Mouse (Mus musculus) R1 (cell line): ENCODE measurements around the gene D930048N14Rik.
"Not testable (repeated sequence)": the region's sequence is repeated elsewhere in the genome, so short reads cannot be mapped to it uniquely, and the experiment has no call there.

ENCODE experiments used
- DNase-seq: peaks from one replicate; pipeline ENCODE4 v3.0.0-alpha.2; 2018; ENCODE audit warnings: low read depth, low spot score

The D930048N14Rik gene

DNA sequence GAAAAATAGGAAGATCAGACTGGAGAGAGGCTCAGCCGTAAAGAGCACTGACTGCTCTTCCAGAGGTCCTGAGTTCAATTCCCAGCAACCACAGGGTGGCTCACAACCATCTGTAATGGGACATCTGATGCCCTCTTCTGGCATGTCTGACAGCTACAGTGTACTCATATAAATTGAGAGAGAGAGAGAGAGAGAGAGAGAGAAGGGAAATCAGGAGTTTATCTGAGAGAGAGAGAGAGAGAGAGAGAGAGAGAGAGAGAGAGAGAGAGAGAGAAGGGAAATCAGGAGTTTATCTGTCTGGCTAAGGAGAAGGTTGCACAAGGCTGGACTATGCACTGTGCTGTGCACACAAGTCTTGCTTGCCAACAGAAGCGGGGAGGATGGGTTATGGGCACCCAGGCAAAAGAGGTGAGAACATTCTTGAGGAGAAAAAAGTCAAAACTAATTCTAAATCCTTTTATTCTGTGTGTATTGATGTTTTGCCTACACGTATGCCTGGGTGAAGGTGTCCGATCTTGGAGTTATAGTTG, 2.2 kb downstream of the D930048N14Rik start:
- no peak for DNase-seq

DNA sequence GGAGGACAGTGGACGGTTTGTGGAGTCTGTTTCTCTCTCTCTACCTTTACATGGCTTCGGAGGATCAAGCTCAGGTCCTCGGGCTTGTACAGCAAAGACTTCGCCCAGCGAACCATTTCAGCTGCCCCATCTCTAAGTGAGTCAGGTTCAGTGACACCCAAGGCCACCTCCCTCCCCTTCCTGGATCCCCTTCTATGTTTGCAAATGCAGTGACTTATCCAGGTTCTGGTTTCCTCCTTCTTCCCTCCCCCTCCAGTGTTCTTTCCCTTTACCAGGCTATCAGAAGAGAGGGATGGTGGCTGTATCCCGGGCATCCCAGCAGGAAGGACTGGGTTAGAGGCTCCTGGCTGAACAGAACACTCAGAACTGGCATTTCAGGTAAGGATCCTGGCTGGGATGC, 3.0 kb downstream of the D930048N14Rik start:
- DNase-seq = no peak

- DNase-seq = no peak
These were observed 4.1 kb downstream of the D930048N14Rik start for GRCm38 (mm10) chr11:51654891-51655290.

GRCm38 (mm10) chr11:51656798-51657521, 6.2 kb downstream of the D930048N14Rik start:
- DNase-seq = no peak

- DNase-seq = no peak
These were observed 7.5 kb downstream of the D930048N14Rik start for GRCm38 (mm10) chr11:51658291-51658690.

- peak; percentile 57 for DNase-seq
These were observed 8.0 kb downstream of the D930048N14Rik start for GRCm38 (mm10) chr11:51658705-51659104.

DNA sequence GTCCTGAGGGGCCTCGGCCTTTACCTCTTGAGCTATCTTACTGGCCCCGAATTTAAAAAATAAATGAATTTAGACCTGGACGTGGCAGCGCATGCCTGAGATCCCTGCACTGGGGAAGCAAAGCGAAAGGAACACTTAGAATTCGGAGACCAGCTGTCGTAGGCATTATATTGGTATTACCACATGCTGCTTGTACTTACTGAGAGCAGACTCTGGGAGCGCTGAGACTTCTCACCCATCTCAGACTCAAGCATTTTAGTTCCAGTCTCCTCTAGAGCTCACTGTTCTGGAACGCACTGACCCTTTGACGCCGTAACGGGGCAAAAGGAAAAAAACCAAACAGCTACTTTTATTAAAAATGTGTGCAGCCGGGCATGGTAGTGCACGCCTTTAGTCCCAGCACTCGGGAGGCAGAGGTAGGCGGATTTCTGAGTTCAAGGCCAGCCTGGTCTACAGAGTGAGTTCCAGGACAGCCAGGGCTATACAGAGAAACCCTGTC, 11.2 kb downstream of the D930048N14Rik start:
- DNase-seq = no peak

GRCm38 (mm10) chr11:51662632-51663031, 11.9 kb downstream of the D930048N14Rik start:
- DNase-seq = no peak

DNA sequence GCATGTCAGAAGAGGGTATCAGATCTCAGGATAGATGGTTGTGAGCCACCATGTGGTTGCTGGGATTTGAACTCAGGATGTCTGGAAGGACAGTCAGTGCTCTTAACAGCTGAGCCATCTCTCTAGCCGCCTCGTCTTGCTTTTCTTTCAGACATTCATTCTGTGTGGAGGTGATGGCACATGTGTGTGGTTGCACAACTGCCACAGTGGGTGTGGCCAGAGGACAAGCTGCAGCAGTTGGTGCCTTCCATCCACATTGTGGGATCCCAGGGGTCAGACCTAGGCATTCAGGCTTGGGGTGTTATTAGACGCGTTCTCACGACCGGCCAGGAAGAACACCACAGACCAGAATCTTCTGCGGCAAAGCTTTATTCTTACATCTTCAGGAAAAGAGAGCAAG, 14.0 kb downstream of the D930048N14Rik start:
- not testable (repeated sequence) for DNase-seq

DNA sequence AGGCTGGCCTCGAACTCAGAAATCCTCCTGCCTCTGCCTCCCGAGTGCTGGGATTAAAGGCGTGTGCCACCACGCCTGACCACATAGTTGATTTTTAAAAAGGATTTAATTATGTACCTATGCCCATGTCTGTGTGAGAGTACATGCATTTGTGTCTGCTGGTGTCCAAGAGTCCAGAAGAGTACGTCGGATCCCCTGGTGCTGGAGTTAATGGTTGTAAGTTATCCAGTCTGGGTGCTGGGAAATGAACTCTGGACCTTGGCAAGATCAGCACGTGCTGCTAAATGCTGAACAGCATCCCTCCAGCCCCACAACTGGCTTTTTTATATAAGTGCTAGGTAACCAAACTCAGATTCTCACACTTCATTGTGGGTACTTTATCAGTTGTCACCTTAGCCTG, 20.1 kb downstream of the D930048N14Rik start:
- no peak for DNase-seq

- no peak for DNase-seq
These were observed 20.6 kb downstream of the D930048N14Rik start for GRCm38 (mm10) chr11:51671376-51671775.

DNA sequence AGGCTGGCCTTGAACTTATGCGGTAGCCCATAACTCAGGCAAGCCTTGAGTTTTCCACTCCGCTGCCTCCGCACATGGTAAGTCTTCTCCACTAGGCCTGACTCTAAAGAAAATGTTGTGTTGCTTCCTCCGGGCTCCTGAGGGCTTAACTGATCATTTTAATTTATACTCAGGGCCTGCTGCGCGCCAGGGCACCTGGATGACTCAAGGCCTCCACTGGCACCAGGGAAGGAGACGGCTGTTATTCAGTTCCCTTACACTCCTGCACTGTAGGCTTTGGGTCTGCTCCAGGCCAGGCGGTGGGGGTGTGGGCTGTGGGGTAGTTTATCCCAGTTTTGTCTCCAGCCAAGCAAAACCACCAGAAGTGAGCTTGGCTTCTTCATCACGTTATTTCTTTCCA, 22.5 kb downstream of the D930048N14Rik start:
- DNase-seq = no peak

- no peak for DNase-seq
These were observed 24.6 kb downstream of the D930048N14Rik start for GRCm38 (mm10) chr11:51675386-51675785.

GRCm38 (mm10) chr11:51677737-51678418, 27.1 kb downstream of the D930048N14Rik start:
- no peak for DNase-seq

DNA sequence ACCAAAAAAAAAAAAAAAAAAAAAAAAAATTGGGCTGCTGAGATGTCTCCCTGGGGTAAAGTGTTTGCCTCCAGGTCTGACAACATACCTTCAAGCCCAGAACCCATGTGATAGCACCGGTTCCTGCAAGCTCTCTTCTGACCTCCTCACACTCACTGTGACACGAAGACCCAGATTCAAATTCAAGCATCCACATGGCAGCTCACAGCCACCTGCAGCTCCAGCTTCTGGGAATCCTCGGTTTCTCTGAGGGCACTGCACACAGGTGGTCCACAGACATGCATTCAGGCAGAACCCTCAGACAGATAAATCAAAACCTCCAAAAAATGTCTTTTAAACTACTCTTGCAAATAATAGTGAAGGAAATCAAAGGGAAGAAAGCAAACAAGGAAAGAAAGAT, 28.7 kb downstream of the D930048N14Rik start:
- DNase-seq = no peak

- peak; percentile 91 for DNase-seq
These were observed 30.7 kb downstream of the D930048N14Rik start for GRCm38 (mm10) chr11:51681324-51681975.

GRCm38 (mm10) chr11:51681976-51682374, 31.2 kb downstream of the D930048N14Rik start:
- DNase-seq = no peak

GRCm38 (mm10) chr11:51688330-51689328, 37.9 kb downstream of the D930048N14Rik start, which contains the start of gene 0610009B22Rik:
Gene 0610009B22Rik (minus strand): TSS chr11:51688874.
- DNase-seq = peak; percentile 99

DNA sequence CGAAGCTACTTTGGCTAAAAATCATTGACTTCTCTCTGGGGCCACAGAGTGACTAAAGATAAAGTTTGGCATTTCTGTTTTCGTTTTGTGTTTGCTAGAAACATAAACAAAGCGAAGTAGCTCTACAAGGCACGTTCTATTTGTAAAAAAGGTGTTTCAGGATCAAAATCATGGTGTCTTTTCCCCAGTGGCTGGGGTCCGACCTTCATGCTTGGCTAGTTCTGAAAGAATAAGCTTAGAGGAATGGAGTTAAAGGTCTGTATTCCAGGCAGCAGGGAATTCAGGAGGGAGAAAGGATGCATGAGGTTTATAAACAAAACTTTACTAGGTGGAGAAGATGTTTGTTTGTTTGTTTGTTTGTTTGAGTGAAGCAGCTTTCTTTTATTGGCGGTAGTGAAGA, 38.6 kb downstream of the D930048N14Rik start:
- peak; percentile 56 for DNase-seq

- DNase-seq = not testable (repeated sequence)
These were observed 39.8 kb downstream of the D930048N14Rik start for GRCm38 (mm10) chr11:51690597-51690996.

DNA sequence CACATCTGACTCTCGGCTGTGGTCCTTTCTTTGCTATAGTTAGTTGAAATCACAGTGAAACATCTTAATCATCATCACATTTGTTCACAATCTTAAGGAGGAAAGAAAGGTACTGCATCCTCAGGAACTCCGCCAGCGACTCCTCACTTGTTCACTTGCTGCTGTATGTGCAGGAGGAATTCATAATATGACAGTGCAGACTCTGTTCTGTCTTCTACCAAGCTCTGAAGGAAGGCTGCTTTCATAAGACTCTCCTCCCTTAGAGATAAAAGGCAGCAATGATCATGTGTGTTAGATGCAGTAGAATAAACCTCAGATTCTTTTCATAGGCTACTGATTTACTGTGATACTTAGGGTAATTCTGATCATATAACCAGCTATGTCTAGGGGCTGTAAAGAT, 44.2 kb downstream of the D930048N14Rik start:
- no peak for DNase-seq
